Mouse (Mus musculus): ENCODE results near the gene Plpp7.

Gene Plpp7

GRCm38 (mm10) chr2:32068811-32069607 is 26.3 kb upstream of the Plpp7 start:
- no peak for DNase-seq (ENCODE audit: low read depth, low spot score)

- DNase-seq (ENCODE audit: low read depth, low spot score): no peak
Observed at GRCm38 (mm10) chr2:32070747-32071146, 24.6 kb upstream of the Plpp7 start.

GRCm38 (mm10) chr2:32074404-32074803 is 20.9 kb upstream of the Plpp7 start:
- no peak for DNase-seq (ENCODE audit: low read depth, low spot score)

GRCm38 (mm10) chr2:32075368-32075767 is 20.0 kb upstream of the Plpp7 start:
- DNase-seq (ENCODE audit: low read depth, low spot score): no peak

- no peak for DNase-seq (ENCODE audit: low read depth, low spot score)
Observed at GRCm38 (mm10) chr2:32077744-32078143, 17.6 kb upstream of the Plpp7 start.

- DNase-seq (ENCODE audit: low read depth, low spot score): no peak
Observed at GRCm38 (mm10) chr2:32078522-32078921, 16.8 kb upstream of the Plpp7 start.

GRCm38 (mm10) chr2:32079191-32079725 is 16.1 kb upstream of the Plpp7 start:
- peak; percentile 56 for DNase-seq (ENCODE audit: low read depth, low spot score)

- DNase-seq (ENCODE audit: low read depth, low spot score): no peak
Observed at GRCm38 (mm10) chr2:32080681-32081080, 14.6 kb upstream of the Plpp7 start.

- DNase-seq (ENCODE audit: low read depth, low spot score): no peak
Observed at GRCm38 (mm10) chr2:32081296-32081929, 13.9 kb upstream of the Plpp7 start.

- DNase-seq (ENCODE audit: low read depth, low spot score): no peak
Observed at GRCm38 (mm10) chr2:32082229-32082628, 13.1 kb upstream of the Plpp7 start.

GRCm38 (mm10) chr2:32083159-32084011 is 11.9 kb upstream of the Plpp7 start:
- DNase-seq (ENCODE audit: low read depth, low spot score): peak; percentile 40

- peak; percentile 86 for DNase-seq (ENCODE audit: low read depth, low spot score)
Observed at GRCm38 (mm10) chr2:32084111-32084871, 11.0 kb upstream of the Plpp7 start, which contains the start of gene Fam78a. Gene Fam78a (minus strand): TSS chr2:32084857.

GRCm38 (mm10) chr2:32084872-32085199 is 10.5 kb upstream of the Plpp7 start:
- DNase-seq (ENCODE audit: low read depth, low spot score): no peak

- no peak for DNase-seq (ENCODE audit: low read depth, low spot score)
Observed at GRCm38 (mm10) chr2:32085231-32085630, 10.1 kb upstream of the Plpp7 start.

GRCm38 (mm10) chr2:32087606-32088005 is 7.7 kb upstream of the Plpp7 start:
- no peak for DNase-seq (ENCODE audit: low read depth, low spot score)

GRCm38 (mm10) chr2:32088372-32088981 is 6.9 kb upstream of the Plpp7 start:
- DNase-seq (ENCODE audit: low read depth, low spot score): peak; percentile 79

GRCm38 (mm10) chr2:32089606-32090005 is 5.7 kb upstream of the Plpp7 start:
- DNase-seq (ENCODE audit: low read depth, low spot score): no peak

- no peak for DNase-seq (ENCODE audit: low read depth, low spot score)
Observed at GRCm38 (mm10) chr2:32090145-32090544, 5.2 kb upstream of the Plpp7 start.

- no peak for DNase-seq (ENCODE audit: low read depth, low spot score)
Observed at GRCm38 (mm10) chr2:32091956-32092355, 3.4 kb upstream of the Plpp7 start.

- DNase-seq (ENCODE audit: low read depth, low spot score): no peak
Observed at GRCm38 (mm10) chr2:32094001-32094707, 1.2 kb upstream of the Plpp7 start.
